Mouse (Mus musculus) lung, postnatal 0 days (tissue): Measurements from ENCODE around the gene Fbln1. TPM values are rescaled to one million over a fixed set of nuclear protein-coding genes. Genes with fewer than 3 reads are reported as not detected.

ENCODE experiments used
- ATAC-seq: fragments of 200-750 bp; cut with Nextera tagmentation; 2 replicates; pipeline ENCODE4 v1.8.0; 2017; ENCODE audit warnings: moderate library complexity
- DNase-seq: peaks from one replicate; pipeline ENCODE4 v3.0.0-alpha.2; 2016; ENCODE audit warnings: low spot score
- H3K27ac ChIP-seq: fragments of 300-500 bp; sonication (generic); 2 replicates; pipeline ENCODE4 v1.5.1; 2014; ENCODE audit warnings: antibody characterized with exemption, mild to moderate bottlenecking, low read length, mixed read lengths
- H3K27me3 ChIP-seq: fragments of 300-500 bp; sonication (generic); replicated peaks from 2 replicates; pipeline ENCODE4 v1.6.1; 2014; ENCODE audit warnings: low read length, mixed read lengths; ENCODE audit not compliant: insufficient read depth
- H3K36me3 ChIP-seq: fragments of 300-500 bp; sonication (generic); 2 replicates; pipeline ENCODE4 v1.6.1; 2014; ENCODE audit warnings: low read length, mixed read lengths; ENCODE audit not compliant: insufficient read depth
- H3K4me1 ChIP-seq: fragments of 300-500 bp; sonication (generic); 2 replicates; pipeline ENCODE4 v1.6.1; 2014; ENCODE audit warnings: antibody characterized with exemption, low read depth, low read length, mixed read lengths; ENCODE audit not compliant: insufficient read depth
- H3K4me2 ChIP-seq: fragments of 300-500 bp; sonication (generic); replicated peaks from 2 replicates; pipeline ENCODE4 v1.6.1; 2014; ENCODE audit warnings: low read depth, mild to moderate bottlenecking, low read length, moderate library complexity, mixed read lengths
- H3K4me3 ChIP-seq: fragments of 300-500 bp; sonication (generic); 2 replicates; pipeline ENCODE4 v1.5.1; 2014; ENCODE audit warnings: low read depth, low read length
- H3K9ac ChIP-seq: fragments of 300-500 bp; sonication (generic); replicated peaks from 2 replicates; pipeline ENCODE4 v1.6.1; 2014; ENCODE audit warnings: low read depth, mild to moderate bottlenecking
- H3K9me3 ChIP-seq: fragments of 300-500 bp; sonication (generic); 2 replicates; pipeline ENCODE4 v1.6.1; 2016; ENCODE audit warnings: low read length, mixed read lengths
- CTCF ChIP-seq: IDR thresholded peaks from 2 replicates; pipeline ENCODE4 v1.5.1; 2016; ENCODE audit warnings: antibody characterized with exemption, mild to moderate bottlenecking
- EP300 ChIP-seq: IDR thresholded peaks from 2 replicates; pipeline ENCODE4 v1.6.1; 2016; ENCODE audit warnings: antibody characterized with exemption, mild to moderate bottlenecking, control low read depth
- WGBS: fragments of 180-500 bp; shearing (Covaris S2); extraction: QIAGEN DNeasy Blood & Tissue Kit; methylation state at CpG from one replicate; pipeline ENCODE4 v1.1.7; 2014; 5-methylcytosine and 5-hydroxymethylcytosine counted together
- polyA plus RNA-seq: library from polyadenylated mRNA; unstranded; fragments of >200 nt; fragmentation: Nextera tagmentation; extraction: Ambion mirVana; gene quantifications from 2 replicates; pipeline ENCODE4 v1.2.1, GENCODE M21; 2015

Fbln1 gene
- polyA plus RNA-seq, 1 experiment from 2014 or later = 45.7 TPM

DNA sequence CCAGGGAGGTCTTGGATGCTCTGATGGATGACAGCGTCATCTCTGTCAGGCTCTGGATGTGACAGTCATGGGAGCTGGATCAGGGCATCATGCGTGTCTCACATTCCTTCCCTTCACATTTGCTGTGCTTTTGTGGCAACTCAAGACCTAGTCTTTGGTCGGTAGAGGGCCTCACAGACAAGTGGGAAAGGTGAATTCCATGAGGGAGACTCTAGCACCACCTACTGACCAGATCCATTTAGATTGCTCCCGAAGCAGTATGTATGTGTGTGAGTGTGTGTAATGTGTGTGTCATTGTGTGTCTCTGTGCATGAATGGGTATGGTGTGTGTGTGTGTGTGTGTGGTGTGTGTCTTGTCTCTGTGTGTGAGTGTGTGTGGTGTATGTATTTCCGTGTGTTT lies 43.5 kb downstream of the Fbln1 start:
- DNase-seq = peak; percentile 91
- TF ChIP-seq EP300 (no peak), CTCF (peak; percentile 100)
- Histone ChIP-seq H3K36me3 (no peaks in the 10 kb centered on the region), H3K9ac (no peak overlapping the region), H3K4me3 (no peak overlapping the region), H3K4me1 (no peaks in the 10 kb centered on the region), H3K27ac (no peak overlapping the region), H3K9me3 (no peaks in the 10 kb centered on the region), H3K4me2 (no peak overlapping the region), H3K27me3 (no peaks in the 10 kb centered on the region)
- peak; percentile 59 for ATAC-seq
- 57% methylated on average over 5 of the region's 5 CpGs for WGBS

- Histone ChIP-seq H3K4me1 (no peaks in the 10 kb centered on the region), H3K4me3 (no peak overlapping the region), H3K27ac (no peak overlapping the region), H3K4me2 (no peak overlapping the region), H3K27me3 (no peaks in the 10 kb centered on the region), H3K9me3 (no peaks in the 10 kb centered on the region), H3K36me3 (no peaks in the 10 kb centered on the region), H3K9ac (no peak overlapping the region)
- DNase-seq (no peak), ATAC-seq (no peak)
- WGBS = 67% methylated on average over 2 of the region's 2 CpGs
- no peak for TF ChIP-seq CTCF
- no peak for TF ChIP-seq EP300
Measured at GRCm38 (mm10) chr15:85250436-85250835, 44.7 kb downstream of the Fbln1 start.

DNA sequence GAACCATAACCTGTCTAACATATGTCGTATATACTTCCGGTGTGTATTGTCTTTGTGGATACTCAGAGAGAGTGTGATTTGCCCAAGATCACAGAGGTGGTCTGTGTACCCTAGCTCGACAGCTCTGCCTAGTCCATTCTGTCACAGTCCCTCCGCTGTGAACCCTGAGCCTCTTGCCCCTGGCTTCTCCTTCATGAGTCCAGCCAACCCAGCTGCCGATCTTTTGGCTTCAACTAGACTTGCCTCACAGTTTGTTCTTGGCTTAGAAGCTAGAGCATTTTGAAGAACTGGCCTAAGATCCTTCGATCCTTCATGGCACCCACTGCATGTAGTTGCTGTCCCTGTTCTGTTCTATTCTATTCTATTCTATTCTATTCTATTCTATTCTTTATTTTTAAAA lies 46.7 kb downstream of the Fbln1 start:
- Histone ChIP-seq H3K27ac (no peak overlapping the region), H3K9ac (no peak overlapping the region), H3K4me3 (no peak overlapping the region), H3K9me3 (no peaks in the 10 kb centered on the region), H3K4me2 (no peak overlapping the region), H3K36me3 (no peaks in the 10 kb centered on the region), H3K4me1 (no peaks in the 10 kb centered on the region), H3K27me3 (no peaks in the 10 kb centered on the region)
- DNase-seq = no peak
- no peak for ATAC-seq
- TF ChIP-seq EP300 = no peak
- TF ChIP-seq CTCF = no peak
- 88% methylated on average over 6 of the region's 6 CpGs for WGBS

DNA sequence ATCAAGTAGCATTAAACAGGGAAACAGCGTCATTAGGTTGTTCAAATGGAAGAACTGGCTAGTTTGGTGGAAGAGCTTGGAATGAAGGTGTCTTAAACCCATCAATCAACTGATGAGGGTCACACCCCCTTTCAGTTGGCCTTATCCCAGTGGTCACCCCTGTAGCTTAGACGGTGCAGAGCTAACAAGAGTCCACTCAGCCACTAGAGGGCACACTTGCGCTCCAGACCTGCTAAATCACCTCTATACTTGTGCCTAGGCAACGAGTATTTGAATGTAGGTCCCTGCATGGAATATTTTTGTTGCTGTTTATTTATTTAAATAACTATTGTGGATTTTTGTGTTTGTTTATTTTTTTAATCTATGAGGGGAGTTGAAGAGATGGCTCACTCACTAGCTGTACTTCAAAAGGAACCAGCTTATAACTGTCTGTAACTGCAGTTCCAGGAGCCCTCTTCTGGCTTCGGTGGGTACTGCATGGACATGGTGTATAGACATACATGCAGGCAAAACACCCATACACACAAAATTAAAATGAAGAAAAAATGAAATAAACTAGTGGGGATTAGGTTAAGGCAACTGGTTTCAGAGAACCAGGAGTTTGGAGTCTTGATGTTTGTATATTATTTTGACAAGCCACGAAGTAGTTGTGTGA lies 52.2 kb downstream of the Fbln1 start:
- no peaks in the 10 kb centered on the region for H3K4me1 ChIP-seq
- H3K36me3 ChIP-seq = no peaks in the 10 kb centered on the region
- TF ChIP-seq CTCF (peak; percentile 69), EP300 (no peak)
- H3K4me2 ChIP-seq = no peak overlapping the region
- H3K9ac ChIP-seq = no peak overlapping the region
- no peak overlapping the region for H3K27ac ChIP-seq
- ATAC-seq (no peak), DNase-seq (peak; percentile 35)
- H3K4me3 ChIP-seq = no peak overlapping the region
- no peaks in the 10 kb centered on the region for H3K27me3 ChIP-seq
- no peaks in the 10 kb centered on the region for H3K9me3 ChIP-seq
- 72% methylated on average over 6 of the region's 6 CpGs for WGBS

- Histone ChIP-seq H3K36me3 (no peaks in the 10 kb centered on the region), H3K27me3 (no peaks in the 10 kb centered on the region), H3K9ac (no peak overlapping the region), H3K4me1 (no peaks in the 10 kb centered on the region), H3K27ac (no peak overlapping the region), H3K9me3 (no peaks in the 10 kb centered on the region), H3K4me2 (no peak overlapping the region), H3K4me3 (no peak overlapping the region)
- DNase-seq (no peak), ATAC-seq (no peak)
- WGBS = 74% methylated on average over 5 of the region's 5 CpGs
- TF ChIP-seq CTCF (no peak), EP300 (no peak)
Measured at GRCm38 (mm10) chr15:85262805-85263204, 57.1 kb downstream of the Fbln1 start.

DNA sequence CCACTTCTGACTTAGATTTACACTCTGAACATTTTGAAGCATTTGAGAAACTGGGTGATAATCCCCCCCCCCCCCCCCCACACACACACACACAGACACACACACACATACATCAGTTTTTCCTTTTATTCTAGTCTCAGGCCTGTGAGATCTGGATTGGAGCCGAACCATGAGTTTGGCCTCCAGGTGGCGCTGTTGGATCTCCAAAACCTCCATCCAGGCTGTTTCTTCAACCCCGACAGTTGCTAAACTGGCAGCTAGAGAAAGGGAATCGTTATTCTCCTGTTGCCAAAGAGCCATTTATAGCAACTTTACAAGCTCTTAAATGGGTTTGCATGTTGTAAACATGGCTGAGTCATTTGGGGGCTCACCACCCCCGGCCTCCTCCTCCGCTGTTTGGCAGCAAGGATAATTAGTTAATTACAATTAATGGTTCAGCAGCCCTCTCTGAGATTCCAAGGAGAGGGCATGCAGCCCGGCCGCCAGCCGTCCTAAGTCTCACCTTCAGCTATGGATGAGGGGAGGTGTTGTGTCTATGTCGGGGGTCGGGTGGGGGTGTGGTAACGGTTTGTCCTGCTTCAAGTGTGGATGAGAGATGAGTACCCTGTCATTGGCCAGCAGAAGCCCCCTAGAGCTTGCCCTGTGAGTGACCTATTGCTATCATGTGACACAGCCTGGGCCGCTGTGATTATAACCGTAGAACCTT lies 61.1 kb downstream of the Fbln1 start:
- Histone ChIP-seq H3K4me1 (no peaks in the 10 kb centered on the region), H3K4me3 (no peak overlapping the region), H3K27me3 (no peaks in the 10 kb centered on the region), H3K27ac (no peak overlapping the region), H3K36me3 (no peaks in the 10 kb centered on the region), H3K9ac (no peak overlapping the region), H3K4me2 (no peak overlapping the region), H3K9me3 (no peaks in the 10 kb centered on the region)
- ATAC-seq = peak; percentile 54
- WGBS = 35% methylated on average over 14 of the region's 14 CpGs
- DNase-seq = peak; percentile 90
- TF ChIP-seq CTCF (peak; percentile 84), EP300 (no peak)
